Mouse (Mus musculus): ENCODE results near the gene Pla2g6.

DNA sequence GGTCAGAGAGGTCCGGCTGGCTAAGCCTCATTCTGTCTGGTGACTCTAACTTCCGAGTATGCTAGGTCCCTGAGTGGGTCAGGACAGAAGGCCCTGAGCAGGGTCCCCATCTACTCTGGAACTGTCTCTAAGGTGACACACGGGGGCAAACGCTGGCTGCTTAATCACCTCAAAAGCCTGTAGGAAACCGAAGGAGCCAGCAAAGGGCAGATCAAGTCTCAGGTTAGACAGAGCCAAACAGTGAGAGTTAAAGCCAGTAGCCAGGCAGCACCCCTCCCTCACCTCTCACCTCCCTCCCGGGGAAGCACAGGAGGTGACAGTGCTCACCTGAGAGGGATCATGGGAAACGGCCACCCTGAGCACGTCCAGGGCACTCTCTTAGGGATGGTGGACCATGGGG is 24.5 kb downstream of the Pla2g6 start:
- TF ChIP-seq FLI1 (IDR thresholded peaks at IDR 0.05; ENCODE audit: low read length) (no peak), GATA1 (IDR thresholded peaks at IDR 0.05; ENCODE audit: borderline replicate concordance, low read length) (no peak)

All from megakaryocyte, embryonic 14.5 days (primary cell).